Mouse (Mus musculus) heart, postnatal 0 days (tissue): ENCODE data around the gene Rnf151. TPM values are rescaled to one million over a fixed set of nuclear protein-coding genes. Genes with fewer than 3 reads are reported as not detected.

ENCODE experiments used
- ATAC-seq: fragments of 200-750 bp; cut with Nextera tagmentation; 2 replicates; pipeline ENCODE4 v1.8.0; 2017; ENCODE audit warnings: low read depth, moderate number of reproducible peaks, moderate library complexity; ENCODE audit not compliant: insufficient read depth
- DNase-seq: peaks from one replicate; pipeline ENCODE4 v3.0.0-alpha.2; 2016; ENCODE audit warnings: low spot score
- H3K27ac ChIP-seq: fragments of 300-500 bp; sonication (generic); 2 replicates; pipeline ENCODE4 v1.5.1; 2014; ENCODE audit warnings: low read depth, mild to moderate bottlenecking
- H3K27me3 ChIP-seq: fragments of 300-500 bp; sonication (generic); 2 replicates; pipeline ENCODE4 v1.6.1; 2014; ENCODE audit warnings: low read length, mixed read lengths; ENCODE audit not compliant: control insufficient read depth, insufficient read depth
- H3K36me3 ChIP-seq: fragments of 300-500 bp; sonication (generic); replicated peaks from 2 replicates; pipeline ENCODE4 v1.6.1; 2014; ENCODE audit warnings: low read length, mixed read lengths; ENCODE audit not compliant: control insufficient read depth, insufficient read depth
- H3K4me1 ChIP-seq: fragments of 300-500 bp; sonication (generic); 2 replicates; pipeline ENCODE4 v1.6.1; 2014; ENCODE audit warnings: antibody characterized with exemption; ENCODE audit not compliant: control insufficient read depth, insufficient read depth
- H3K4me2 ChIP-seq: fragments of 300-500 bp; sonication (generic); 2 replicates; pipeline ENCODE4 v1.6.1; 2014; ENCODE audit warnings: low read depth, mild to moderate bottlenecking, low read length, moderate library complexity
- H3K4me3 ChIP-seq: fragments of 300-500 bp; sonication (generic); 2 replicates; pipeline ENCODE4 v1.5.1; 2014; ENCODE audit warnings: low read depth, low read length
- H3K9ac ChIP-seq: fragments of 300-500 bp; sonication (generic); replicated peaks from 2 replicates; pipeline ENCODE4 v1.6.1; 2014; ENCODE audit warnings: low read depth, low read length, mixed read lengths
- H3K9me3 ChIP-seq: fragments of 300-500 bp; sonication (generic); replicated peaks from 2 replicates; pipeline ENCODE4 v1.6.1; 2016; ENCODE audit warnings: low read length; ENCODE audit not compliant: control insufficient read depth
- CTCF ChIP-seq: IDR thresholded peaks from 2 replicates; pipeline ENCODE4 v1.5.1; 2016; ENCODE audit warnings: antibody characterized with exemption, control low read depth, low read depth
- EP300 ChIP-seq: IDR thresholded peaks from 2 replicates; pipeline ENCODE4 v1.6.1; 2016; ENCODE audit warnings: antibody characterized with exemption, low read depth
- WGBS: fragments of 180-500 bp; shearing (Covaris S2); extraction: QIAGEN DNeasy Blood & Tissue Kit; methylation state at CpG from one replicate; pipeline ENCODE4 v1.1.7; 2014; 5-methylcytosine and 5-hydroxymethylcytosine counted together
- polyA plus RNA-seq: library from polyadenylated mRNA; unstranded; fragments of >200 nt; fragmentation: Nextera tagmentation; extraction: Ambion mirVana; gene quantifications from 2 replicates; pipeline ENCODE4 v1.2.1, GENCODE M21; 2015
- total RNA-seq: library from RNA; depleted of rRNA; stranded (reverse); fragments of >200 nt; gene quantifications from 2 replicates; pipeline ENCODE4 v1.2.3, GENCODE M21; 2014; ENCODE audit warnings: low replicate concordance

Gene Rnf151
- total and polyA plus RNA-seq, 2 experiments from 2014 or later, result not detected

DNA sequence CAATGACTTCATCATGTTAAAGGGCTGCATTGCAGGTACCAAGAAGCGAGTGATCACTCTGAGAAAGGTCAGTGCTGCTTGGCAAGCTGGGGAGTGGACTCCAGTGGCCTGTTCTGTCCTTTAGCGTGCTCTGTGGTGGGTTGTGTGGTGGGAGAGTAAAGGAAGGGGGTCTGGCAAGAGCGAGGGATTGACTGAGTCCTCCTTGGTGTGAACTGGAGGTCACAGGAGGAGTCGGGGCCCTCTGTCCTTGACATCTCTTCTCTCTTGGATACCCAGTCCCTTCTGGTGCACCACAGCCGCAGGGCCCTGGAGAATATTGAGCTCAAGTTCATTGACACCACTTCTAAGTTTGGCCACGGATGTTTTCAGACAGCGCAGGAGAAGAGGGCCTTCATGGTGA lies 17.6 kb upstream of the Rnf151 start:
- H3K27me3 ChIP-seq, result no peaks in the 10 kb centered on the region
- H3K36me3 ChIP-seq, result peaks cover 11% of the 10 kb centered on the region
- DNase-seq (no peak), ATAC-seq (no peak)
- TF ChIP-seq EP300 (no peak), CTCF (no peak)
- H3K4me3 ChIP-seq, result no peak overlapping the region
- no peak overlapping the region for H3K9ac ChIP-seq
- H3K4me2 ChIP-seq, result peak overlapping the region; percentile 97; the same call in 1 of the 2 replicates
- 89% methylated on average over 7 of the region's 7 CpGs for WGBS
- H3K27ac ChIP-seq, result peak overlapping the region; percentile 85; the same call in 1 of the 2 replicates
- peaks cover 38% of the 10 kb centered on the region for H3K4me1 ChIP-seq
- H3K9me3 ChIP-seq, result no peaks in the 10 kb centered on the region

DNA sequence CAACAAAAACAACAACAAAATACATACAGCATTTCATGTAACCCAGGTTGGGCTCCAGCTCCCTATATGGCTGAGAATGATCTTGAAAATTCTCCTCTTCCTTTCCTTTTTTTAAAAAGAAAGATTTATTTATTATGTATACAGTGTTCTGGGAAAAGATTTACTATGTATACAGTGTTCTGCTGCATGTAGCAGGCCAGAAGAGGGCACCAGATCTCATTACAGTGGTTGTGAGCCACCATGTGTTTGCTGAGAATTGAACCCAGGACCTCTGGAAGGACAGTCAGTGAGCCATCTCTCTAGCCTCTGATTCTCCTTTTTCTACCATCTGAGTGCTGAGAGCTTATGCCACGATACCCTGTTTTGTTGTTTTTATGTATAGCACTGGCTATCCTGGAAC lies 16.6 kb upstream of the Rnf151 start:
- DNase-seq (no peak), ATAC-seq (no peak)
- H3K9me3 ChIP-seq, result no peaks in the 10 kb centered on the region
- TF ChIP-seq EP300 (no peak), CTCF (no peak)
- H3K9ac ChIP-seq, result no peak overlapping the region
- no peak overlapping the region for H3K27ac ChIP-seq
- H3K27me3 ChIP-seq, result no peaks in the 10 kb centered on the region
- peaks cover 2% of the 10 kb centered on the region; the same call in 1 of the 2 replicates for H3K36me3 ChIP-seq
- peaks cover 38% of the 10 kb centered on the region for H3K4me1 ChIP-seq
- no peak overlapping the region for H3K4me3 ChIP-seq
- H3K4me2 ChIP-seq, result no peak overlapping the region
- 74% methylated on average over 1 of the region's 1 CpGs for WGBS

DNA sequence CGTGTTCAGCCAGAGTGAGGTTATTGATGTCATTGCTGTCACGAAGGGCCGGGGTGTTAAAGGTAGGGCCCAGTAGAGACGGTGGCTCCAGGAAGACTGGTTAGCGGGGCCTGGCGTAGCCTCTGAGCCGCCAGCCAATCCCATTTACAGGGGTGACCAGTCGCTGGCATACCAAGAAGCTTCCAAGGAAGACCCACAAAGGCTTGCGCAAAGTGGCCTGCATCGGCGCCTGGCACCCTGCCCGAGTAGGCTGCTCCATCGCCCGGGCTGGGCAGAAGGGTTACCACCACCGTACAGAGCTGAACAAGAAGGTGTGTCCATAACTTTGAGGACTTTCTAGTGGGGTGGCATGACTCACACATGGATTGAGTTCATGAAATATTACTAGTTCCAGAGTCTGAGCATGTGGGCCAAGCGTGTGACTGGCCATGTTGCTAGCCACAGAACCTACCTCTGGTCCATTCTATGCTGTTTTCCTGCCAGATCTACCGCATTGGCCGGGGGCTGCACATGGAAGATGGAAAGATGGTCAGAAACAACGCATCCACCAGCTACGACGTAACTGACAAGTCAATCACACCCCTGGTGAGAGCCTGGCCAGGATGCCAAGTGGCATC lies 15.7 kb upstream of the Rnf151 start:
- TF ChIP-seq CTCF, result no peak
- no peak for TF ChIP-seq EP300
- peak overlapping the region; percentile 97 for H3K27ac ChIP-seq
- H3K36me3 ChIP-seq, result no peaks in the 10 kb centered on the region
- H3K9me3 ChIP-seq, result no peaks in the 10 kb centered on the region
- 91% methylated on average over 21 of the region's 21 CpGs for WGBS
- H3K9ac ChIP-seq, result no peak overlapping the region
- DNase-seq, result no peak
- peaks cover 38% of the 10 kb centered on the region for H3K4me1 ChIP-seq
- H3K4me2 ChIP-seq, result no peak overlapping the region
- ATAC-seq, result no peak
- no peak overlapping the region for H3K4me3 ChIP-seq
- no peaks in the 10 kb centered on the region for H3K27me3 ChIP-seq

DNA sequence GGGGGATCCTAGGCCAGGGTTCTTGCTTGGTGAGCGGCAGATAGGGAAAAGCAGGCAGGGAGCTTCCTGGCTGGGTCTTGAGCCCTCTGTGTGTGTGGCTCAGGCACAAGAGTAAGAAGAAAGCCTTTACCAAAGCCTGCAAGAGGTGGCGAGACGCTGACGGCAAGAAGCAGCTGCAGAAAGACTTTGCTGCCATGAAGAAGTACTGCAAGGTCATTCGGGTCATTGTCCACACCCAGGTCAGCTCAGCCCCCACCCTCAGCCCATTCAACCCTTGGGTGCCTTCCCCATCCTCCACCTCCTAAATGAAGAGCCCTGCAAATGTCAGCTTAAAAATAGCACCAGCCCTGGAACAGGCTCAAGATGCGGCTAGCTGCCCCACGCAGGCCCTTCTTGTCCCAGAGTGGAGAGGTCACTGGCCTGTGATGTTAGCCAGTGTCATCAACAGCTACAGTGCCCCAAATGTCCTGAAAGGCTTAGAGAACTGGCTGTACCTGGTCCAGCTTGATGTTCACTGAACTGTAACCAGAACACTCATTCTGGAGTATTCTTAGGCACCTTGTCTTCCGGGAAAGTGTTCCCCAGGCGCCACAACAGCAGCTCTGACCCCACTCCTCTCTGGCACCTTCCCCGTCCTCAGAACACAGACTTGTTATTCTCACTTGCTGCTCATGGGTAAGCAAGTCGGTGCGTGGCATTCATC lies 14.5 kb upstream of the Rnf151 start:
- ATAC-seq (peak; percentile 47), DNase-seq (peak; percentile 75)
- 46% methylated on average over 12 of the region's 12 CpGs for WGBS
- Histone ChIP-seq H3K4me1 (peaks cover 39% of the 10 kb centered on the region), H3K4me3 (no peak overlapping the region), H3K4me2 (peak overlapping the region; percentile 13; the same call in 1 of the 2 replicates), H3K9me3 (no peaks in the 10 kb centered on the region), H3K9ac (peak overlapping the region; percentile 43; the same call in 1 of the 2 replicates), H3K36me3 (no peaks in the 10 kb centered on the region), H3K27me3 (no peaks in the 10 kb centered on the region), H3K27ac (peak overlapping the region; percentile 97)
- TF ChIP-seq EP300 (no peak), CTCF (no peak)

DNA sequence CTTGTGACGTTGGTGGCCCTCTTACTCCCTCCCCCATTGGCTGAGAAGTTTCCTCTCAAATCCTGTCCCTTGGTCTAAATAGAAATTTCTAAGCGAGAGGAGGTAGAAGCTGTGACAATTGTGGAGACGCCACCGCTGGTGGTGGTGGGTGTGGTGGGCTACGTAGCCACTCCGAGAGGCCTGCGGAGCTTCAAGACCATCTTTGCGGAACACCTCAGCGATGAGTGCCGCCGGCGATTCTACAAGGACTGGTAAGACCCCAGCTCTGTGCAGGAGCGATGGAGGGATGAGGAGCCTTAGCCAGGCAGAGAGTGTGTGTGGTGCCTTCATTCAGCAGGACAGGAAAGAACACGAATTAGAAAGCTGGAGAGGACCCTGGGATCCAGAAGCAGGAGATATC lies 12.9 kb upstream of the Rnf151 start:
- no peaks in the 10 kb centered on the region for H3K36me3 ChIP-seq
- DNase-seq, result no peak
- peaks cover 29% of the 10 kb centered on the region for H3K4me1 ChIP-seq
- H3K9me3 ChIP-seq, result no peaks in the 10 kb centered on the region
- 86% methylated on average over 14 of the region's 14 CpGs for WGBS
- no peak overlapping the region for H3K9ac ChIP-seq
- H3K27ac ChIP-seq, result no peak overlapping the region
- no peak overlapping the region for H3K4me2 ChIP-seq
- TF ChIP-seq CTCF, result no peak
- TF ChIP-seq EP300, result no peak
- H3K27me3 ChIP-seq, result no peaks in the 10 kb centered on the region
- no peak for ATAC-seq
- no peak overlapping the region for H3K4me3 ChIP-seq
